12 mouse cellular contexts compared by ENCODE assay signal in the genomic region with DNA sequence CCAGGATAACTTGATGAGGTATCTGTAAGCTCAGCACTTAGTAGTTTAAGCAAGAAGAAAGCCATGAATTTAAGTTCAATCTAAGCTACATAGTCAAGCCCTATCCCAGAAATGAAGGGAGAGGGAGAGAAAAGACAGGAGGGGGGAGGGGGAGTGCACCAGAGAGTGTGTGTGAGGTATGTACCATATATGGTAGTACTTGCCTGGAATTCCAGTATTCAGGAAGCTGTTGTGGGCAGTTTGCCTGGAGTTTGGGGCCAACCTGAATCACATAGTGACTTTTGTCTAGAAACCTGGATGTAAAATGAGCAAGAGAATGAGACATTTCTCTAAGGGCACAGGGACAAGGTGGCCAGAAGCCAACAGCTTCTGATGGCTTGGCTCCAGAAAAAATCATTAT.
"Had no signal": no experiment of that assay in that cellular context is flagged by ENCODE, and none has a peak within 500 bp of the region (broad histone marks: within the 10 kb centered on the region; RNA-seq: fewer than 3 reads in every experiment).

No protein-coding gene starts in this region.

- H3K4me3 ChIP-seq: megakaryocyte, embryonic 14.5 days; midbrain, embryonic 12.5 days; stomach, embryonic 15.5 days had no signal

- ATAC-seq: intestine, embryonic 16.5 days had no signal

- H3K4me2 ChIP-seq: midbrain, embryonic 12.5 days; stomach, embryonic 15.5 days had no signal

- H3K36me3 ChIP-seq: midbrain, embryonic 12.5 days; stomach, embryonic 15.5 days had no signal

- H3K9me3 ChIP-seq: megakaryocyte, embryonic 14.5 days; midbrain, embryonic 12.5 days; stomach, embryonic 15.5 days had no signal

- H3K9ac ChIP-seq: liver, embryonic 14.5 days; midbrain, embryonic 12.5 days; stomach, embryonic 15.5 days had no signal

- H3K27ac ChIP-seq: liver, embryonic 14.5 days; macrophage; midbrain, embryonic 12.5 days; stomach, embryonic 15.5 days had no signal

- DNase-seq: left cerebral cortex, postnatal 4 days; lung, adult 2 months; lung, postnatal 10 days; right cerebral cortex, postnatal 14 days; thymus, adult 2 months; thymus, postnatal 25 days had no signal

- H3K27me3 ChIP-seq: midbrain, embryonic 12.5 days; stomach, embryonic 15.5 days had no signal

- H3K4me1 ChIP-seq: midbrain, embryonic 12.5 days; stomach, embryonic 15.5 days had no signal
